Mouse (Mus musculus): ENCODE results near the gene Hs3st6. TPM values are rescaled to one million over a fixed set of nuclear protein-coding genes. Genes with fewer than 3 reads are reported as not detected.
A peak's percentile ranks its signal among the peaks of the same experiment; 100 is the strongest.

Hs3st6 gene
- polyA plus RNA-seq (2015; fragmentation: Nextera tagmentation; extraction: Ambion mirVana), result 1.4 and 1.8 TPM in 2 replicates

DNA sequence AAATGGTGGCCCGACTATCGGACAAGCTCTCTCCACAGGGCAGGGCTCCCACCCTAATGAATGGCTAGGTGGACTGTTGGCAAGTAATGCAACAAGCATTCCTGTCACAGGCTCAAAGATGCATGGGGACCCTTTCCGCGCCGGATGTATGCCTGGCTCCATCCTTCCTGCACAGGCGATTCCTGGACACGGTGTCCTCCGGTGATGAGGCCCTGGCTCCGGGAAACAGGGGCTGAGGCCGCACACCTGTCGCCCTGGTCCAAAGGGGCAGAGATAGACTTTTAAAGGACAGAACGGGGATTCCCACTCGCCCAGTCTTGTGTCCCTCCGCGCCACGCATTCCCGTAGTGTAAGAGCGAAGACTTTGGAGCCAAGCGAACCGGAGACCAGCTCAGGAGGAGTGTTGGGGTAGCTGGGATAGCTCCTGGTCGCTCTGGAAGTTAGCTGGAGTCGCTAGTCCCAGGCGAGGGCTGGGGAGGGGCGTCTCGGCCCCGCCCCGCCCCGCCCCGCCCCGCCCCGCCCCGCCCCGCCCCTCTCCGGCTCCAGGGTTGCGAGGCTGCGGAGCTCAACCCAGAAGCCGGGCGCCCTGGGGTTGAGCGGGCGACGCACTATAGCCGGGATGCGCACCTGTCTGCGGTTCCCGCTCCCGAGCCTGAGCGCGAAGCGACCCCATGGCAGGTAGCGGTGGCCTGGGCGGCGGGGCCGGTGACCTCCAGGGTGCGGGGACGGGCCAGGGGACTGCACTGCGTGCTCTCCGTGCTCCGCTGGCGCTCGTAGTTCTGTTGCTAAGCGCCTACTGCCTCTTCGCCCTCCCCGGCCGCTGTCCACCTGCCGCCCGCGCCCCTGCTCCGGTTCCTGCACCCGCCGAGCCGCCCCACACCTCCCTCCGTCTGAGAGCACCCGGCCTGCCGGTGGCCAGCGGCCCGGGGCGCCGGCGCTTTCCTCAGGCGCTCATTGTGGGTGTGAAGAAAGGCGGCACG, at the start of gene Hs3st6:
TSS of gene Hs3st6 (plus strand) at position 574 of the 980 bp plus-strand sequence.
- peaks cover 8% of the 10 kb centered on the region for H3K4me1 ChIP-seq (replicated peaks; ENCODE audit: control insufficient read depth, insufficient read depth)
- peak within 1 kb of the TSS; percentile 88 for H3K4me2 ChIP-seq (replicated peaks; ENCODE audit: low read depth)
- peaks cover 13% of the 10 kb centered on the region; the same call in 1 of the 2 replicates for H3K27me3 ChIP-seq (ENCODE audit: control insufficient read depth, insufficient read depth, low read length)
- H3K9ac ChIP-seq (ENCODE audit: low read length), result peak within 1 kb of the TSS; percentile 31; the same call in 1 of the 2 replicates
- DNase-seq (ENCODE audit: low spot score), result peak; percentile 60
- WGBS, result 2% methylated on average over 60 of the region's 82 CpGs
- no peak within 1 kb of the TSS for H3K27ac ChIP-seq (replicated peaks)
- TF ChIP-seq EP300 (optimal IDR thresholded peaks at IDR 0.05), result no peak
- TF ChIP-seq CTCF (IDR thresholded peaks at IDR 0.05; ENCODE audit: low read depth), result no peak
- H3K9me3 ChIP-seq (ENCODE audit: control insufficient read depth, low read length), result no peaks in the 10 kb centered on the region
- ATAC-seq (ENCODE audit: low FRiP score, low TSS enrichment), result peak; percentile 77
- peak within 1 kb of the TSS; percentile 48 for H3K4me3 ChIP-seq (ENCODE audit: low read depth, low read length)
- no peaks in the 10 kb centered on the region for H3K36me3 ChIP-seq (ENCODE audit: control insufficient read depth, insufficient read depth, low read length)

DNA sequence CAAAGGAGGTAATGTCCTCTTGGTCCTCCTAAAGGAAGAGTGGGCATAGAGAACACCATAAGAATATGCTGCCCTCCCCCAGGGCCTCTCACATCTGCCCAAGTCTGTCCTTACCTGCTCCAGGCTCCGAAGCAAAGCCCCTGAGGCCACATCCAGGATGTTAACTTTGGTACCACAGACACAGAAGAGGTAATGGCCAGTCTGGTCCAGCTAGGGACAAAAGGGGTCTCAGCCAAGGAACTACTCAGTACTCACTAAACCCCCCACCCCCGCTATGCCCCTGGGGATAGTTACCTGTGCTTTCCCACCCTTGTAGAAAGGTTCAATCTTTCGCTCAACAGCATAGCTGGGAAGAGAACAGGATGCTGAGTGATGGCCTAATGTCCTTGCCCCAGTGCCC, 47.0 kb upstream of the Hs3st6 start:
- Histone ChIP-seq H3K9ac (ENCODE audit: low read length) (no peak overlapping the region), H3K4me1 (replicated peaks; ENCODE audit: control insufficient read depth, insufficient read depth) (no peaks in the 10 kb centered on the region), H3K36me3 (ENCODE audit: control insufficient read depth, insufficient read depth, low read length) (peaks cover 23% of the 10 kb centered on the region), H3K4me2 (replicated peaks; ENCODE audit: low read depth) (no peak overlapping the region), H3K27me3 (ENCODE audit: control insufficient read depth, insufficient read depth, low read length) (no peaks in the 10 kb centered on the region), H3K27ac (replicated peaks) (no peak overlapping the region), H3K4me3 (ENCODE audit: low read depth, low read length) (no peak overlapping the region), H3K9me3 (ENCODE audit: control insufficient read depth, low read length) (no peaks in the 10 kb centered on the region)
- ATAC-seq (ENCODE audit: low FRiP score, low TSS enrichment), result no peak
- no peak for DNase-seq (ENCODE audit: low spot score)
- 96% methylated on average over 3 of the region's 3 CpGs for WGBS
- TF ChIP-seq EP300 (optimal IDR thresholded peaks at IDR 0.05) (no peak), CTCF (IDR thresholded peaks at IDR 0.05; ENCODE audit: low read depth) (no peak)

- H3K36me3 ChIP-seq (ENCODE audit: control insufficient read depth, insufficient read depth, low read length), result peaks cover 13% of the 10 kb centered on the region
- H3K9me3 ChIP-seq (ENCODE audit: control insufficient read depth, low read length), result no peaks in the 10 kb centered on the region
- WGBS, result 2% methylated on average over 32 of the region's 32 CpGs
- H3K4me3 ChIP-seq (ENCODE audit: low read depth, low read length), result peak within 1 kb of the TSS; percentile 66
- no peak for TF ChIP-seq CTCF (IDR thresholded peaks at IDR 0.05; ENCODE audit: low read depth)
- no peak for TF ChIP-seq EP300 (optimal IDR thresholded peaks at IDR 0.05)
- H3K9ac ChIP-seq (ENCODE audit: low read length), result peak within 1 kb of the TSS; percentile 72
- ATAC-seq (ENCODE audit: low FRiP score, low TSS enrichment) (peak; percentile 85), DNase-seq (ENCODE audit: low spot score) (peak; percentile 96)
- H3K27ac ChIP-seq (replicated peaks), result peak within 1 kb of the TSS; percentile 86
- no peaks in the 10 kb centered on the region for H3K27me3 ChIP-seq (ENCODE audit: control insufficient read depth, insufficient read depth, low read length)
- H3K4me1 ChIP-seq (replicated peaks; ENCODE audit: control insufficient read depth, insufficient read depth), result no peaks in the 10 kb centered on the region
- H3K4me2 ChIP-seq (replicated peaks; ENCODE audit: low read depth), result peak within 1 kb of the TSS; percentile 77
Observed at GRCm38 (mm10) chr17:24706982-24707800, 45.6 kb upstream of the Hs3st6 start, which contains the start of gene Tbl3. TSS of gene Tbl3 (minus strand) at chr17:24707660.

- no peak for DNase-seq (ENCODE audit: low spot score)
- Histone ChIP-seq H3K9ac (ENCODE audit: low read length) (peak overlapping the region; percentile 72), H3K36me3 (ENCODE audit: control insufficient read depth, insufficient read depth, low read length) (peaks cover 12% of the 10 kb centered on the region), H3K4me2 (replicated peaks; ENCODE audit: low read depth) (peak overlapping the region; percentile 77), H3K4me3 (ENCODE audit: low read depth, low read length) (peak overlapping the region; percentile 66), H3K4me1 (replicated peaks; ENCODE audit: control insufficient read depth, insufficient read depth) (no peaks in the 10 kb centered on the region), H3K27ac (replicated peaks) (peak overlapping the region; percentile 86), H3K9me3 (ENCODE audit: control insufficient read depth, low read length) (no peaks in the 10 kb centered on the region), H3K27me3 (ENCODE audit: control insufficient read depth, insufficient read depth, low read length) (no peaks in the 10 kb centered on the region)
- TF ChIP-seq EP300 (optimal IDR thresholded peaks at IDR 0.05) (no peak), CTCF (IDR thresholded peaks at IDR 0.05; ENCODE audit: low read depth) (no peak)
- no peak for ATAC-seq (ENCODE audit: low FRiP score, low TSS enrichment)
- WGBS, result 4% methylated on average over 24 of the region's 24 CpGs
Observed at GRCm38 (mm10) chr17:24707801-24708425, 44.9 kb upstream of the Hs3st6 start.

- H3K4me2 ChIP-seq (replicated peaks; ENCODE audit: low read depth), result no peak overlapping the region
- no peak for DNase-seq (ENCODE audit: low spot score)
- 34% methylated on average over 2 of the region's 2 CpGs for WGBS
Observed at GRCm38 (mm10) chr17:24708646-24709045, 44.1 kb upstream of the Hs3st6 start.

More at GRCm38 (mm10) chr17:24708646-24709045, 44.1 kb upstream of the Hs3st6 start:
- Histone ChIP-seq H3K9me3 (ENCODE audit: control insufficient read depth, low read length) (no peaks in the 10 kb centered on the region), H3K27ac (replicated peaks) (no peak overlapping the region), H3K4me3 (ENCODE audit: low read depth, low read length) (no peak overlapping the region), H3K9ac (ENCODE audit: low read length) (no peak overlapping the region), H3K27me3 (ENCODE audit: control insufficient read depth, insufficient read depth, low read length) (no peaks in the 10 kb centered on the region), H3K4me1 (replicated peaks; ENCODE audit: control insufficient read depth, insufficient read depth) (no peaks in the 10 kb centered on the region), H3K36me3 (ENCODE audit: control insufficient read depth, insufficient read depth, low read length) (peaks cover 11% of the 10 kb centered on the region)
- TF ChIP-seq CTCF (IDR thresholded peaks at IDR 0.05; ENCODE audit: low read depth), result peak; percentile 66
- no peak for TF ChIP-seq EP300 (optimal IDR thresholded peaks at IDR 0.05)
- ATAC-seq (ENCODE audit: low FRiP score, low TSS enrichment), result 0 out of 2 replicates have a peak, but pooled peaks have one; percentile 9

All from stomach, postnatal 0 days (tissue).